Mouse (Mus musculus): Measurements from ENCODE around the gene Gpr107. TPM values are rescaled to one million over a fixed set of nuclear protein-coding genes. Genes with fewer than 3 reads are reported as not detected.

Gpr107 gene
- polyA plus RNA-seq, 1 experiment from 2014 or later, result 41.4 TPM

DNA sequence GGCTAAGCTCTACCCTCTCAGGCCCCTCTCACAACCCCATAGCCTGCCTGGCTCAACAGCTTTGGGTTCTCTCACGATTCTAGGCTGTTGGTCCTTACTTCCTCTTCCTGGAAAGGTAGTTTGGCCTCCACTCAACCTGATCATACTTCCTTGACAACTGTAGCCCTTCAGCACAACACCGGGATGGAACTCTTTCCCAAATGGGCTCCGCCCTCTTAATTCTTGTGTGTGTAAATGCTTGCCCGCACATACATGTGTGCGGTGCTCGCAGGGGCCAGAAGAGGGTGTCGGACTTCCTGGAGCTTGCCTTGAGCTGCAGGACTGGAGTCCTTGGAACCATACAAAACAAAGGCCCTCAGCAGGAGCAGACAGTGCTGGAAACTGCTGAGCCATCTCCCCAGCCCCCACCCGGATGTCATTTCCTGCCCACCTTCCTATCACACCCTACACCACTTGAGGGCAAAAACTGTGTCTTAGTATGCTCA is 21.3 kb upstream of the Gpr107 start:
- no peak for ATAC-seq (ENCODE audit: low FRiP score)
- H3K36me3 ChIP-seq (replicated peaks), result no peaks in the 10 kb centered on the region
- H3K9ac ChIP-seq, result no peak overlapping the region
- H3K4me2 ChIP-seq, result no peak overlapping the region
- H3K27me3 ChIP-seq, result no peaks in the 10 kb centered on the region
- H3K27ac ChIP-seq, result no peak overlapping the region
- no peak overlapping the region for H3K4me3 ChIP-seq (replicated peaks)
- peaks cover 11% of the 10 kb centered on the region; the same call in 1 of the 2 replicates for H3K4me1 ChIP-seq
- H3K9me3 ChIP-seq, result no peaks in the 10 kb centered on the region
- 77% methylated on average over 8 of the region's 8 CpGs for WGBS

DNA sequence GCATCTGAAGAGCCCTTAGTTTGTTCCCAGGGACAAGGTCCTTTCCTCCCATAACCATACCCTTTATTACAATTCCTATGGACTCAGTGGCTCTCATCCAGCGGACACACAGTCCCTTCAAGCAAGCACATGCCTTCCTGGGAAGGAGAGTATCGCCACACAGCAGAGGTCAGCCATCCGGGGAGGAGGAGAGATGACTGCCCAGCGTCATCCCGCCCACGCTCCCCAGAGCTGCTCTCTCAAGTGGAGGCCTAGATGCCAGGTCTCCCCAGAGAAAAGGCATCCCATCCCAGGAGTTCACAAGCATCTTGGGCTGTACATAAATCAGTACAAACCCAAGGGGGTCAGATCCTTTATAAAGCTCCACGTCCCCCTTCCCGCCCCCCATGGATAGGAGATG is 19.4 kb upstream of the Gpr107 start:
- Histone ChIP-seq H3K9me3 (no peaks in the 10 kb centered on the region), H3K4me3 (replicated peaks) (no peak overlapping the region), H3K27ac (no peak overlapping the region), H3K4me2 (no peak overlapping the region), H3K9ac (no peak overlapping the region), H3K27me3 (no peaks in the 10 kb centered on the region), H3K36me3 (replicated peaks) (no peaks in the 10 kb centered on the region), H3K4me1 (0 out of 2 replicates have a peak, but pooled peaks cover 7% of the 10 kb centered on the region)
- WGBS, result 76% methylated on average over 8 of the region's 8 CpGs
- no peak for ATAC-seq (ENCODE audit: low FRiP score)

DNA sequence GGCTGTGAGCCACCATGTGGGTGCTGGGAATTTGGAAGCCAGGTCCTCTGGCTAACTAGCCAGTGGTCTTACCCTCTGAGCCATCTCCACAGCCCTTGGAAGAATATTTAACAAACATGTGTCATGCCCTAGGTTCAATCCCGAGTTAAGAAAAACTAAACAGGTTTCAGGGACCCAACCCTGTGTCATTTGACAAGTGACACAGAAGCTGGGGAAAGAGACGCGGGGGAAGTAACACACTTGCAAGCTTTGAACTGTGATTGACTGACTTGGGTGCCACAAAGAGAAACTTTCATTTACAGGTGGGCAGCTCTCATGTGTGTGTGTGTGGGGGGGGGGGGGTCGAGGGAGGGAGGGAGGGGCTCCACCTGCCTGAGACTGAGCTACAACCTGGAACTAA is 18.1 kb upstream of the Gpr107 start:
- H3K27ac ChIP-seq, result no peak overlapping the region
- 0 out of 2 replicates have a peak, but pooled peaks cover 7% of the 10 kb centered on the region for H3K4me1 ChIP-seq
- no peaks in the 10 kb centered on the region for H3K9me3 ChIP-seq
- H3K4me3 ChIP-seq (replicated peaks), result no peak overlapping the region
- no peaks in the 10 kb centered on the region for H3K27me3 ChIP-seq
- no peak overlapping the region for H3K4me2 ChIP-seq
- ATAC-seq (ENCODE audit: low FRiP score), result no peak
- no peaks in the 10 kb centered on the region for H3K36me3 ChIP-seq (replicated peaks)
- no peak overlapping the region for H3K9ac ChIP-seq
- 95% methylated on average over 3 of the region's 4 CpGs for WGBS

DNA sequence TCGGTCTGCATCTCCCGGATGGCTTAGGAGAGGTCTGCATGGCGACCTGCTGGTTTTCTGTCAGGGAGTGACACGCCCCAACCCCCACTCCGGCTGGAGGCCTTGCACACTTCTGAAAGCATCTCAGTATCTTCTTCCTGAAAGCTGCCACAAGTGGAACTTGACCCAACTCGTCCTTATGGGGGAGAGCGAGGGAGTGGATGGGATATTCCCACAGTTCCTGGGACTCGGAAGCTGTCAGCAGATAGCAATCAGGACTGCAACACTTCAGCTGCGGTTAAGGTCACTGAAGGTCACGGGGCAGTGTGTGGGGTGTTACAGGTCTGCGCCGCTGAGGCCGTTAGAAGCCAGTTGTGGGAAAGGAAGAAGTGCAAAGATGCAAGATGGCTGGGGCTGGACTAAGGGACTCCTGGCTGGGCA is 16.6 kb upstream of the Gpr107 start:
- Histone ChIP-seq H3K4me1 (peaks cover 11% of the 10 kb centered on the region), H3K4me3 (replicated peaks) (no peak overlapping the region), H3K4me2 (no peak overlapping the region), H3K9ac (no peak overlapping the region), H3K9me3 (no peaks in the 10 kb centered on the region), H3K27me3 (peaks cover 5% of the 10 kb centered on the region; the same call in 1 of the 2 replicates), H3K36me3 (replicated peaks) (no peaks in the 10 kb centered on the region), H3K27ac (no peak overlapping the region)
- no peak for ATAC-seq (ENCODE audit: low FRiP score)
- 66% methylated on average over 13 of the region's 13 CpGs for WGBS

DNA sequence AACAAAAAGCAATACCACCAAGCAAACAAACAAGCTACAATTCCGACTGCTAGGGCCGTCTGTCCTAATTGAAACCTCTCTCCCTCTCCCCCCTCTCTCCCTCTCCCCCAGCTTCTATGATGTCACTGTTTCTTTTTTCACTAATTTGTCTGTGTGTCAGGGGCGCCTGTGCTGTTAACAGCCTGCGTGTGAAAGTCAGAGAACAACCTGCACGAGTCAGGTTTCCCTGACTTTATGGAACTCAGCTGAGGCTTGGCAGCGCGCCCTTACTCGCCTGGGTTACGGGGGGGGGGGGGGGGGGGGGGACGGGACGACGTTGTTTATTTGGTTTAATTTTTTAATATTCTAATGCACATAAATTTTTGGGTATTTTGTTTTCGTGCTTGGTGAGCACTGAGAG is 15.8 kb upstream of the Gpr107 start:
- Histone ChIP-seq H3K4me1 (peaks cover 14% of the 10 kb centered on the region), H3K4me3 (replicated peaks) (no peak overlapping the region), H3K36me3 (replicated peaks) (no peaks in the 10 kb centered on the region), H3K9ac (0 out of 2 replicates have a peak overlapping the region, but pooled peaks have one; percentile 7), H3K27ac (no peak overlapping the region), H3K27me3 (peaks cover 12% of the 10 kb centered on the region; the same call in 1 of the 2 replicates), H3K9me3 (no peaks in the 10 kb centered on the region), H3K4me2 (no peak overlapping the region)
- 66% methylated on average over 9 of the region's 13 CpGs for WGBS
- ATAC-seq (ENCODE audit: low FRiP score), result no peak

DNA sequence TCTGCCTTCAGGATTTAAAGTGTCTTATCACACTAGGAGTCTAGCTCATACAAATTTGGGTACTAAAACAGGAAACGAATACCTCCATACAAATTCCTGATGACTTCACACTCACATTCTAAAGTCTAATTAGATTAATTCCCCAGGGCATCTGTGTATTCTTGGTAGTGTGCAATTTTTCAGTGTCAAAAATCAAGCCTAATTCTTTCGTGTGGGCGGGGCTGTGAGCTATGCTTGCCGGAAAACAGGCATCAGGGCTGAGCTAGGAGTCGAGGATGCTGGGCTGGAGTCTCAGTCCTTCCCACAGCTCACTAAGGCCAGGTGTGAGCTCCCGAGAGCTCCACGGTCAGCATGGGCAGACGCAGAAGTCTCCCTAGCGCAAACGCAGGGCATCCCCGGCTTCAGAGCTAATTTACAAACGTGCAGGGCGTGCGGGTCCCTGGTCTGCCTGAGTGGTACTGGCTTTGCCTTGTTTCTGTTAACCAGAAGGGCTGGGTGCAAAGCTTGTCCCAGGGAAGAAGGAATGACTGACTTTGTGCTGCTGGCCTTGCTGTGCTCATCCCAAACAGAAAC is 15.0 kb upstream of the Gpr107 start:
- 76% methylated on average over 14 of the region's 14 CpGs for WGBS
- H3K4me1 ChIP-seq, result peaks cover 16% of the 10 kb centered on the region
- H3K4me2 ChIP-seq, result no peak overlapping the region
- no peak for ATAC-seq (ENCODE audit: low FRiP score)
- no peak overlapping the region for H3K27ac ChIP-seq
- no peak overlapping the region for H3K4me3 ChIP-seq (replicated peaks)
- peaks cover 14% of the 10 kb centered on the region; the same call in 1 of the 2 replicates for H3K27me3 ChIP-seq
- no peaks in the 10 kb centered on the region for H3K9me3 ChIP-seq
- no peak overlapping the region for H3K9ac ChIP-seq
- H3K36me3 ChIP-seq (replicated peaks), result no peaks in the 10 kb centered on the region

DNA sequence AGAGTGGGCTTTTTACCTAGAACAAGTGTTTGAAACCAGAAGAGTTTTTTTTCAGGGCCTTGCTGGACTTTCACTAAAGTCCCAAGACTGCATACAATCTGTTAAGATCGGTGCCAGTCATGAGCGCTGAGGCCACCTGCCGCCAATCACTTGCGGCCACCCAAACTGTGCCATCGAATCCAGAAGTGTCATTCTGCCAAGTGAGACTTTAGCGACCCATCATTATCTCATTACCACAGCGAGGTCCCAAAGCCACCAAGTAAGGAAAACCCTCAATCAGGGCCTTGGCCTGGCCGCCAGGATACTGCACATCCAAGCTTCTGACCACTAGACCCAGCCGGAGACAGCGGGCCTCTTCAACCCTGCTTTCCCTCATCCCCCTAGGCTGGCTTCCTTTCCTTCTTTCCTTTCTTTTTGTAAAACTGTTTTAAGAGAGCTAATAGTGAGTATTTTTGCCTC is 12.9 kb upstream of the Gpr107 start:
- Histone ChIP-seq H3K9ac (no peak overlapping the region), H3K4me1 (peaks cover 18% of the 10 kb centered on the region), H3K36me3 (replicated peaks) (no peaks in the 10 kb centered on the region), H3K9me3 (no peaks in the 10 kb centered on the region), H3K4me3 (replicated peaks) (no peak overlapping the region), H3K4me2 (no peak overlapping the region), H3K27ac (no peak overlapping the region), H3K27me3 (peaks cover 32% of the 10 kb centered on the region; the same call in 1 of the 2 replicates)
- WGBS, result 90% methylated on average over 10 of the region's 10 CpGs
- no peak for ATAC-seq (ENCODE audit: low FRiP score)

DNA sequence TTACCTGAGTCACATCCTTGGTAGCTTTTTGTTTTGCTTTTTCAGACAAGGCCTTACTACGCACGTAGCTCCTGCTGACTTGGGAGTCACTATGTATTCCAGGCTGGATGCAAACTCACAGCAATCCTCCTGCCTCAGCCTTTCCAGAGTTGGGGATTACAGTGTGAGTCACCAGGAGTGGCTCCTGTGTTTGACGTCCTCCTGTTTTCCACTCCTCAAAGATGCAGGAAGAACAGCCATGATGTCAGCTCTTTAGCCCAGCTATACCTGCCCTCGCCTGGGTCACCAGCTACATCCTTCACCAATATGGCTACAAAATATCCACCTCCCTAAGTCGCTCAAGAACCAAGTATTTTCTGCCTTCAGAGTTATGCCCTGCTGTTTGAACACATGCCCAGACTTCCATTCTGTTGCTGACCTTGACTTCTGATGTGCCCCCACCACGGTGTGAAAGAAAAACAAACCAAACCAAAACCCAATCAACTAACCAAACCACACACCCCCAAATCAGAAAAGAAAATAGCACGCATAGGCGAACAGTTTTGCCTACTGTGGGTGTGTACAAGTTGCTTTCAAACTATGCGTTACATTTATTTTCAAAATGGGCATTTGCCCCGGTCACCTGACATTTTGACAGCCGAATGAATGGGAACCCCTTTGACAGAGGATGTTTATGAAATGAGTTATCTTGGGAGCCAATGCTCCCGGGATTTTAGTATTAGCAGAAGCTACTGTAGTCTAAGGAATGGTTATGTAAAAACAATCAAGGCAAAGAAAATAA is 11.9 kb upstream of the Gpr107 start:
- Histone ChIP-seq H3K4me2 (peak overlapping the region; percentile 94), H3K4me3 (replicated peaks) (peak overlapping the region; percentile 84), H3K27me3 (peaks cover 33% of the 10 kb centered on the region; the same call in 1 of the 2 replicates), H3K9ac (peak overlapping the region; percentile 90; the same call in 1 of the 2 replicates), H3K9me3 (no peaks in the 10 kb centered on the region), H3K4me1 (peaks cover 18% of the 10 kb centered on the region), H3K27ac (no peak overlapping the region), H3K36me3 (replicated peaks) (no peaks in the 10 kb centered on the region)
- WGBS, result 82% methylated on average over 12 of the region's 12 CpGs
- no peak for ATAC-seq (ENCODE audit: low FRiP score)

DNA sequence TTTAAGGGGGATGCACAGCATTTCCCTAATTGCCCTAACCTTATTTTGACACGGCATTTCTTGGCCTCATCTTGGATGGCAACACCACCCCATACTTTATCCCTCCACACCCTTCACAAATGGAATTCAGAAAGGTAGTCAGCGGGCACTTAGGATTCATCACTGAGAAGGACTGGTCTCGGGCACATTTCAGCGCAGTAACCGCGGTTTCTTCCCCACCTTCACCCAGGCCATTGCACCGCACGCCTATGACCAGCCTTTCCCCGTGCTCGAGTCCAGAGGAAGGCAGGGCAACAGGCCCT is 11.4 kb upstream of the Gpr107 start:
- 10% methylated on average over 10 of the region's 10 CpGs for WGBS

DNA sequence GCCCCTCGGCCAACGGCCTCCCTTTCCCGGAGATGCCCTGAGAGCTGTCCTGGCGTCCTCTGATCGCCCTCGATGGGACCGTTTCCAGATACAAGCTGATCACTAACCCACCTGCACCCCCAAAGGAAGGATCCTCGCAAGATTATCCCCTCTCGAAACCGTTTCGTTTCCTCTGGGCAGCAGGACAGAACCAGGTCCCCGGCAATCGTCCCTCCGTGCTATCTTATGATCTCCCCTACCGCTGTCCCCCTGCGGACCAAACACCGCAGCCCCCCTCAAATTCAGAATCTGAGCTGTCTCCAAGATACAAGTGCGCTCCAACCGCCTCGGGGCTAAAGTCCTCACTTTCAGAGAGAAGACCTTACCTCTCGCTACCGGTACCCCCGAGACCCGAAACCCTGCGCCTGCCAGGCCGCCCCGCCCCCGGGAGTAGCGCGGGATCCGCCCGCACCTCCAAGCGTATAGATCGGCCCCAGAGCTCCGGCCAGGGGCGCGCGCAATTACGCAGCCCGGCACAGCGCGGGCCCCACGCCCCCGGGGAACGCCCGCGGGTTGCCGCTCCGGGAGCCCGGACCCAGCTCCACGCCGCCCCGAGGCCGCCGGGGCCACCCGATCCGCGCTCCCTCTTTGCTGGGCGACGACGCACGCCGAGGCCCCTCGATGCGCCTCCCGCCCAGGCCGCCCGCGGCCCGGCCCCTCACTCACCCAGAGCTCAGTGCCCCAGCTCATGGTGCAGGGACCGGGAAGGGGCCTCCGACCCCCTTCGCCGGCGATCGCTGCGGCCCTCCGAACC is 10.8 kb upstream of the Gpr107 start:
- H3K27ac ChIP-seq, result peak overlapping the region; percentile 85
- peaks cover 18% of the 10 kb centered on the region for H3K4me1 ChIP-seq
- H3K36me3 ChIP-seq (replicated peaks), result peaks cover 3% of the 10 kb centered on the region
- peak overlapping the region; percentile 90 for H3K9ac ChIP-seq
- H3K9me3 ChIP-seq, result no peaks in the 10 kb centered on the region
- under 1% methylated on average over 77 of the region's 78 CpGs for WGBS
- peak overlapping the region; percentile 84 for H3K4me3 ChIP-seq (replicated peaks)
- H3K4me2 ChIP-seq, result peak overlapping the region; percentile 94
- peak; percentile 82 for ATAC-seq (ENCODE audit: low FRiP score)
- H3K27me3 ChIP-seq, result peaks cover 33% of the 10 kb centered on the region; the same call in 1 of the 2 replicates

More for the DNA sequence above, 11.4 kb upstream of the Gpr107 start:
- peaks cover 18% of the 10 kb centered on the region for H3K4me1 ChIP-seq
- H3K9me3 ChIP-seq, result no peaks in the 10 kb centered on the region
- H3K27me3 ChIP-seq, result peaks cover 33% of the 10 kb centered on the region; the same call in 1 of the 2 replicates
- H3K27ac ChIP-seq, result no peak overlapping the region
- no peaks in the 10 kb centered on the region for H3K36me3 ChIP-seq (replicated peaks)
- H3K4me3 ChIP-seq (replicated peaks), result peak overlapping the region; percentile 84
- peak overlapping the region; percentile 90 for H3K9ac ChIP-seq
- H3K4me2 ChIP-seq, result peak overlapping the region; percentile 94
- ATAC-seq (ENCODE audit: low FRiP score), result no peak

DNA sequence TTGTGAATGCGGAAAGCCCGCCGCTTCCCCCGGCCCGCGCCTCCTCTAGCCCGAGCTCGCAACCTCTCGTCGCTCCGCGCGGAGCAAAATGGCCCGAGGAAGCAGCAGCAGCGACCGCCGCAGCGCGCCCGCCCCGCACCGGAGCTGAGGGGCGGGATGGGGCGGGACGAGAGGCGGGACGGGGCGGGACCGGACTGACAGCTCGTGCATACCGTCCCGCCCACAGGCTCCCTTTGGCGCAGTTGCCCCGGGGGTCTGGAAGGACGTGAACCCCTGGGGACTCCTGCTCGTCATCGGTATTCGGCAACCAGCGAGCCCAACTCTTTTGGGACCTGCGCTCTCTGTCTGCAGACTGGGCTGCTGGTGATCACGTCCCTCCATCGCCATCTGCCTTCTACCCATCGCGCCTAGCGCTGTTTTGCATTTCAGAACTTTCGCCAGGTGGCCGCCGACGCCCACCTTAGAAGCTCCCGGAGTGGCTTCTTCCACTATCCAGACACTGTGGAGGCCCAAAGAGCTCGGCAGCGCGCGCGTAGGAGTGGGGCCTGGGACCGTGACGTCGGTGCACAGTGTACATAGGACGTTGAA is 10.2 kb upstream of the Gpr107 start, which contains the start of gene Fnbp1:
Fnbp1 (minus strand) TSS at position 142 of the 588 bp plus-strand sequence.
- H3K4me3 ChIP-seq (replicated peaks), result peak within 1 kb of the TSS; percentile 84
- peak within 1 kb of the TSS; percentile 90 for H3K9ac ChIP-seq
- under 1% methylated on average over 59 of the region's 59 CpGs for WGBS
- peaks cover 33% of the 10 kb centered on the region; the same call in 1 of the 2 replicates for H3K27me3 ChIP-seq
- no peaks in the 10 kb centered on the region for H3K9me3 ChIP-seq
- H3K4me1 ChIP-seq, result peaks cover 18% of the 10 kb centered on the region
- peak within 1 kb of the TSS; percentile 85 for H3K27ac ChIP-seq
- H3K36me3 ChIP-seq (replicated peaks), result peaks cover 10% of the 10 kb centered on the region
- H3K4me2 ChIP-seq, result peak within 1 kb of the TSS; percentile 94
- peak; percentile 95 for ATAC-seq (ENCODE audit: low FRiP score)
